Mouse (Mus musculus) naive thymus-derived CD4-positive, alpha-beta T cell, adult 2 months (primary cell): ENCODE data around the gene Ccdc103.

Source experiments
- DNase-seq: peaks from one replicate; pipeline ENCODE4 v3.0.0-alpha.2; 2011; ENCODE audit warnings: low read depth

Gene Ccdc103

DNA sequence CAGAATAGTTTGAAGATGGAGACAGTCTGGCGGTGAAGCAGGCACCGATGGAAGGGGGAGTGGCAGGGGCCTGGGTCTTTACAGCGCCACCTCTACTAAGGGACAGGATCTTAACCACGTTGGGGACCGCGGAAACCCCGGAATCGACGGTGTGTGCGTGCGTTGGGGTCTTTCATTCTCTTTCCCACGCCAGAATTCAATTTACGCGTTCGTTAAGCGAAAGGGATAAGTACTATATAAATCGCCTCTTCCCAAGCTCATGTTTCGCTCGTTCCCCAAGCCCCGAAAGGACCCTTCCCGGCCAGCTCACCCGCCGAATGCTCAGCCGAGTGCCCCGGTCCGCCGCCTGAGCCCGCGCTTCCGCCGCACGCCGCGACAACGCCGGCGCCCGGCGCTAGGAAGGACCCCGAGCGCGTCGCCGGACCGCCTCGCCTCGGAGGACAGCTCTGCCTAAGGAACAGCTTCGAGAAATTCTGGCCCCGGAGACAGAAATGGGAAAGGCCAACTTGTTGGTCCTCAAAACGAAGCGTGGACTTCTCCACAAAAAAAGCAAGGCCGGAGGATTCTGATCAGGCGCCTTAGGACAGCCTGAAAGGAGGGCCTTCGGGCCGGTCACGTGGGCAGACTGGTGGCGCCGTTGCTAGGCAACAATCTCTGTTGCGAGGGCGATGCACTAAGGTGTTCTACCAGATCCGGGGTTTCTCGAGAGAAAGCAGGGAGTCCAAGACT lies at the start of gene Ccdc103, which contains the start of gene Eftud2:
Ccdc103 (plus strand) TSS at position 620 of the 729 bp plus-strand sequence.
Eftud2 (minus strand) TSS at position 401 of the 729 bp plus-strand sequence.
- DNase-seq, result peak; percentile 97

DNA sequence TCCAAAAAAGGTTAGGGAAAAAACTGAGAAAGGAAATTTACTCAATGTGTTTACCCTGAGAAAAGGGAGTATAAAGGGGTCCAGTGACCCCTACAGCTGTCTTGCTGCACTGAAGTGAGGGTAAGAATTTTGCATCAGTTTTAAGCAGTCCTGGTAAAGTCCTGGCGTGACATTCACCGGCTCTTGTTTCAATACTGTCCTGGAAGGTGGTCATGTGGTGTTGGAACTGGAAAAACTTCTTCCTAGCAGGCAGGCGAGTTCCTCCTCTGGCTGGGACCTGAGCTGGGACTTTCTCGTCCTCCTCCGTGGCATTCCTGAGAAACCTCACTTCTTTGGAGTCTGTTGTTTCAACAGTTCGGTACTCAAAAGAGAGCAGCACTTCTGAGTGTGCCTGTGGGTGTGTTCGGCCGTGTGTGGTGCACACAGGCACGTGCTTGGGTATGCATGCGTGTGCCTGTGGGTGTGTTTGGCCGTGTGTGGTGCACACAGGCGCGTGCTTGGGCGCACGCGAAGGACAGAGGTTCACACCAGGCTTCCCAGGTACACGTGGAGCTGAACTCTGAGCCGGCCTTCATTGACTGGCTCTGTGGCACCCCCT lies 48.2 kb upstream of the Ccdc103 start:
- no peak for DNase-seq

DNA sequence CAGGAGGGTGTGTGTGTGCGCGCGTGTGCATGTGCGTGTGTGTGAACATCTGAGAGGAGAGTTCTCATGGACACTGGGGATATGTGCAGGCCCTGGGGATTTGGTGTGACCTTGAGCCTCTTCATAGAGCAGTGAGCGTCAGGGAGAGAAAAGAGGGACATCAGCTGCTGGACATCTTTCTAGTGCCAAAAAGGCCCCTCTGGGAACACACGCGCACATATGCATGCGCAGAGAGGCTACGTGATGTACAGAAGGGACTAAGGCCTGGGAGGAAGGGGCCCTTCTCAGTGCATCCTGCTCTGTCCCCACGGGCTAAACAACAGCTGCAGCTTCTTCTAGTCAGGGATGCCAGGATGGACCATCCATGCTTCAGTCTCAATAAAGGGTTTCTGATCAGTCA lies 46.8 kb upstream of the Ccdc103 start:
- DNase-seq, result no peak

DNA sequence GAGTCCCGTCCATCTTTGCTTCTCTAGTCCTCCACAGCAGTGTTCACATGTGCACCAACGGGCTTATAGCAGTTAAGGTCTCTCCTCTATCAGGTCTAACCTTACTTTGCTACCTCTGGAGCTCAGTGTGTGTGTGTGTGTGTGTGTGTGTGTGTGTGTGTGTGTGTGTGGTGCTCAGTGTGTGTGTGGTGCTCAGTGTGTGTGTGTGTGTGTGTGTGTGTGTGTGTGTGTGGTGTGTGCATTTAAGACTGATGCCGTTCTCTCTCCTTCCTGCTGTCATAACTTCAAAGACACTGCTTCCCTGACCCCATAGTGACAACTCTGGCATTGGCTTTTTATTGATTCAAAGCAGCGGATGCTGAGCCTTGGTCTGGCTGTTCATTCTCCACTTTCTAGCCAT lies 45.5 kb upstream of the Ccdc103 start, which contains the start of gene Higd1b:
Higd1b (plus strand) TSS at position 301 of the 400 bp plus-strand sequence.
- DNase-seq, result no peak

DNA sequence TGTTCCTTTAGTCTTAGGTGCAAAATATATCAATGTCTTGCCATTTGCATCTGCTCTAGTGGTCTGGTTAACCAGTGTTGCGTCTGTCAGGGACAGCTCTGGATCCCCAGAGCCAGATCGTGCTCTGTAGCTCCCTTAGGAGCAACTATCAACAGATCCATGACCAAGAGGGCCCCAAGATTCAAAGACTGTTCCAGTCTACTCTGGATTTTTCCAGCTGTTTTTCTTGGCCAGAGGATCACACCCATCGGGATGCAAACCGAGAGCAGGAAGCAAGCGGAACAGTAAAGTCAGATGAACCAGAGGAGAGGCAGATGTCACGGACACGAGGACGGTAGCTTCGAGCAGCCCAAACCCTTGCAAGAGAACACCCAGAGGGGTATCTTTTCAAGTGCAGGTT lies 44.9 kb upstream of the Ccdc103 start:
- DNase-seq, result no peak

DNA sequence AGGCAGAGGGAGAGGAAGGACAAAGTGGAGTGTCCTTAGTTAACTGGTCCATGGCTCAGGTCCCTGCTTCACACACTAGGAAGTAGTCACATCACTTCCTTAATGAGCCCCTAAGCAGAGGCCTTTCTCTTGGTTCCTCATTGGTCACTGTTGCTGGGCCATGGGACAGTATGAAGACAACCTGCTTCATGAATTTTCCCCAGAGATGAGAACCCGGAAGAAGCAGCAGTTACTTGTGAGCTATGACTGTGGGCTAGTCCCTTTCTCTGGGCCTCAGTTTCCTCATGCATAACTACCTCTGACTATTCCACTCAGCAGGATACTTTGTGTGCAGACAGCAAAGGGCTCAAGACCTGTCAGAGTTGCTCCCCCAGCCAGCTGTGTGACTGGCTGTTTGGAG lies 43.6 kb upstream of the Ccdc103 start:
- no peak for DNase-seq

DNA sequence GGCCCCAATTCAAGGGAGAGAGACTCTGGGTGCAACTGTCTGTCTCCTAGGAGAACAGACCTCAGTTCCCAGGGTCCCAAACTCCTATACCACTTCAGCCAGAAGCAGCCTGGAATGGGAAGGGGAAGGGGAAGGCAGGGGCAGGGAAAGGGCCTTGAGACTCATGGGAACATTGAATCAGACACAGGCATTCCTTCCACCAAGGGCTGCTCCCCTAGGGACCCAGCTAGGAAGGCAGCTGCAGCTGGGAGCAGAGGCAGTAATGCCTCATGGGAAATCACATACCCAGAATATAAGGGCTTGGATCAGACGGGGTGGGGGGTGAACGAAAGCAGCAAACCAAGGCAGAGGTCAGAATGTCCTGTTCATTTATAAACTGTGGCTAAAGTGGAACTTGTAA lies 42.9 kb upstream of the Ccdc103 start:
- no peak for DNase-seq

DNA sequence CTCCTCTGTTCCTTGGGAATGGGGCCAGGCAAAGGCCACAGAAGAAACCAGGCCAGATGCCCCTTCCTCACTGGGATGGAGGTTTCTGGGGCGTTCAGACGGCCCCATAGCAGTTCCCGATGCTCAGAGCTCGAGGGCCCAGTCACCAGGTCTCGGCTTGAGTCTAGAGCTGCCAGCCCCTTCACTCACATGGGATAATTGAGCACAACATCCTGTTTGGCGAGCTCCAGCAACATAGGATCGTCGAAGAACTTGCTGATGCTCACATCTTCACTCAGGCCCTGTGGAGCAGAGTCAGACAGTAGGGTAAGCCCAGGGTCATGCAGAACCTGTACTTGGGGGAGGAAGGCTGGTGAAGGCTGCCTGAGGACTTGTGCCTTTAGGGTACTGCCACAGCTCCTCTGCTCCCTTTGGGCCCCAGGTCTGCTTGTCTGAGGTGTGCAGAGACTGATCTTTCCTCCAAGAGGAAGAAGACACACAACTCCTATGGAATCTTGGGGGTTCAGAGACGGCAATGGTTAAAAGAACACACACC lies 42.3 kb upstream of the Ccdc103 start:
- no peak for DNase-seq

DNA sequence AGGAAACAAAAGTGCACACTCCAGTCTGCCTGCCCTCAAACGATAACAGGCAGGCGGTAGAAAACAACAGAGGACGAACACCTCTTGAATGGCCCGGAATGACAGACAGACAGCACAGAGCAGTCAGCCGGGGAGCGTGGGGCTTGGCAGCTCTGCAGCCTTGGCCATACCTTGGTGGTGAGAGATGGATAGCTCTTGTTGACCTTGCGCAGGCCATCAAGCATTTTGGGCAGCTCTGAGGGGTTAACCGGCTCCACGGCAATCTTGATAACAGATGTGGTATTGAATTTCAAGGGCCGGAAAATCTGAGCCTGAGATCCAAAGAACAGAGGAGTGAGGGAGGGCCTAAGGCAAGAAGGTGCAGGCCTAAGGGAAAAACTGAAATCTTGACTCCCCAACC lies 35.1 kb upstream of the Ccdc103 start:
- DNase-seq, result no peak

DNA sequence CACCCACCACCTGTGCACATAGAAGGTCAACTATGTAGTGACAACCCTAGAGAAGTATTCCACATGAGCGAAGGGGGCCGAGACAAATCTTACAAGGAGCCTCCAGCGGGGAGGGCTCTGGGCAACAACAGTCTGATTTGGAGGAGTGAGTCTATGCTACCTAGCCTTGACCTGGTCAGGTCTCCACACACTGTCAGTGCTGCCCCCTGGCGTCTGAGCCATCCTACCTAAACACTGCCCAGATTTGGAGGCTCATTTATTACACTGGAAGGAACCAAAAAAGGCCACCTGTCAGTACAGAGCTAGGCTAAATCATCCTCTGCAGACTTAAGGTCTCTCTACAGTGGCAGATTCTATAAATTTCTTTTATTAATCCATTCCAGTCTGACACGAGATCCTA lies 29.1 kb upstream of the Ccdc103 start:
- peak; percentile 28 for DNase-seq

DNA sequence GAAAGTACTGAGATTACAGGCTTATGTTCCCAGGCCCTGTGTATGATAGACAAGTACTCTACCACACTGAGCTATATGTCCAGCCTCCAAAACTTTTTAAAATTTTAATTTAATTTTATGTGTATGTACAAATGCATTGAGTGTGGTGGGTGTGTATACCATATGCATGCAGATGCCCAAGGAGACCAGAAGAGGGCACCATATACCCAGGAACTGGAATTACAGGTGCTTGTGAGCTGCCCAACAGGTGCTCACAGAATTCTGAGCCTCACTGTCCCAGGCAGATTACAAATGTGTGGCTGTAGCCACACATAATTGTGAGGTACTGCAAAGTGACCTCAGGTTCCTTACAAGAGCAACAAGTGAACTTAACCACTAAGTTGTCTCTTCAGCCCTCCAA lies 27.2 kb upstream of the Ccdc103 start:
- peak; percentile 9 for DNase-seq

DNA sequence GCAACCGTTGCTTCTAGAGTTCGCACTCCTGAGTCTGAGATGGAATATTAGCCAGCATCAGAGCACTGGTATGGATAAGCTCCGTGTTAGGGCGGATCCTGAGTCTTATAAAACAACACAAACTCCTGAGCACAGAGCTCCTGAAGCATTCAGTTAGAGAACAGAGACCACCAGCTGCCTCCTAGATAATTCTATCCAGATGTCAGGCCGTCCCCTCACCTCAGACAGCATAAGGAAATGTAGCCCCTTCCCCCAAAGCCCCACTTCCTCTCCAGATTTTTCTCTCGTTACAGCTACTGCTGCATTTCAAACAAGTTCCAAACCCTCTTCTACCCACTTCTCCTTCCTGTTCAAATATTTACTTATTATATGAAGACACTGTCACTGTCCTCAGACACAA lies 25.1 kb upstream of the Ccdc103 start:
- no peak for DNase-seq

DNA sequence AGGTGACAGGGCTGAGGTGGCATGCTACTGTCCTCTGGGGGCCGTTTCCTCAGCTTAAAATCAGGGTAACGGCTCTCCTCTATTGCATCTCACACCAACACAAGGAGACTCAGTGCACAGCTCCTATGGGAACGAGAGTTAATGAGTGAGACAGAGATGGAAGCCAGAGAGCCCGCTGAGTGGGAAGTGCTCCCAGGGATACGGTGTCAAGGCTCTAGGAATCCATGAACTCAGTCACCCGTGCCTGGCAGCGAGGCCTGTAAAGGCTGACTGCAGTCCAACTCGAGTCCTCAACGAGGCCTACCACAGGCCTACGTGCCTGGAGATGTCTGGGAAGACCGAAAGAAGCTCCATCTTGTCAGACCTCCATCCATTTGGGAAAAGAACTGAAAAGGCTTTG lies 22.1 kb upstream of the Ccdc103 start:
- no peak for DNase-seq

DNA sequence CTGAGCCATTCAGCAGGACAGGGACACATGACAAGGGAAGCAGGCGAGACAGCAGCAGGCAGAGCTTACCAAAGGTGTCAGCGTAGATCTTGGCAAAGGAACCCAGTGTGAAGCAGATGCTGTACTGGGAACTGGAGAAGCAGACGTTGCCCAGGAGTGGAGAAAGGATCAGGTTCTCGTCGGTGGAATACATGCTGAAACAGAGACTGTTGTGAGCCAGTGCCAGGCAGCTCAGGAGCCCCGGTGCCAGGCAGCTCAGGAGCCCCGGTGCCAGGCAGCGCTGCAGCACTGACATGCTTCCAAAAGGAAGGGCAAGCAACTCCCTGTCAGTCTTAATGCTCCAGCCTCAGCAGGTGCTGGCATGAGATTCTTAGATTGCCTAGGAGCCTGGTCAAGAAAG lies 21.1 kb upstream of the Ccdc103 start:
- no peak for DNase-seq

DNA sequence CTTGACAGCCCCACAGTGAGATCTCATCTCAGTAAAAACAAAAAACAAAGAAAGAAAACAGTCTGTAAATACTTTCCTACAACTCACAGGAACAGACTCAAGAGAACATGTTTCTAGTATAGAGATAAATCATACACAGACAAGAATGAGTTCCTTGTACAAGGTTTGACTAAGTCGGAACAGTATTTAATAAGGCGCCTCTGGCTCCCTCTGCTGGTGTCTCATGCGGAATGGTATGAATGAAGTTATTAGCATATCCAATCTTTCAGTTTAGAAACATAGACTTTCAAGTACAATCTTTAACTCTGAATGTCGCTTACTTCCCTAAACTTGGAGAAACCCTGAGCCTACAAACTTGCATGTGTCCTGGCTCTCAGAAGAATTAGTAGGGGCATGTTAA lies 16.7 kb upstream of the Ccdc103 start:
- peak; percentile 61 for DNase-seq

DNA sequence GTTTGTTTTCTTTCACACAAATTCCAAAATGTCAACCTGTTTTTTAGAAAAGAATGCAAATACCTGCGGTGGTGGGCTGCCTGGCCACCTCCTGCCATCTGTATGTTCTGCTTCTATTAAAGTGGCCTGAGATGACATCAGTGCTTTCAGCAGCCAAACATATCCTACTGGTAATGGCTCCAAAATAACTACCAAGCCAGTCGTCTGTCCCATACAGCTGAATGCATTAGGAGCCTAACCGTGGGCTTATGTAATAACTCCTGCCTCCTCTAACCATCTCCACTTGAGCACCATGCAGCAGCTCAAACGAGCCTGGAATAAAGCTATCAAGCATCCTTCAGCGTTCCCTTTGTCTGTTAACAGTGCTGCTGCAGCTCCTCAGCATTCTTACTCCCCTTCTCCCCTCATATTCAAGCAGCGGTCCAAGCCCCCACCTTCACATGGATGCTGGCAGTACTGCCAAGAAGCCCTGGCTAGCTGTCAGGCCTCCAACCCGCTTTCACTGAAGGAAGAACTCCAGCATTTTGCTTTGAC lies 6.1 kb upstream of the Ccdc103 start:
- DNase-seq, result no peak

DNA sequence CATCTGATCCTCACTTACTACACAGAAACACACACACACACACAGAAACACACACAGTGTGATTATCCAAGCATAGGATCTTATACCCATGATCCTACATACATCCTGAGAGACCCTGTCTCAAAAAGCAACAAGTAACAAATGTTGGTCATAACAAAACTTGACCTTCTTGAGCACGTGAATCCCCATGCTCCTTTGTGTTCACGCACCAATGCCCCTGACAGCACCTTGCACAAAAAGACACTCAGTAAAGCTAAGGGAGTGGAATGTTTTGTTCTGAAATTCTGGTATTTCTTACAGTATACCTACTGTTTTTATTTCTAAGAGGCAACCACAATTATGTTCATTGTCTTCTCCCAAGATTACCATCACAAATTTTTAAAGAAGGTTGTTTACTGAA lies 1.4 kb upstream of the Ccdc103 start:
- no peak for DNase-seq

DNA sequence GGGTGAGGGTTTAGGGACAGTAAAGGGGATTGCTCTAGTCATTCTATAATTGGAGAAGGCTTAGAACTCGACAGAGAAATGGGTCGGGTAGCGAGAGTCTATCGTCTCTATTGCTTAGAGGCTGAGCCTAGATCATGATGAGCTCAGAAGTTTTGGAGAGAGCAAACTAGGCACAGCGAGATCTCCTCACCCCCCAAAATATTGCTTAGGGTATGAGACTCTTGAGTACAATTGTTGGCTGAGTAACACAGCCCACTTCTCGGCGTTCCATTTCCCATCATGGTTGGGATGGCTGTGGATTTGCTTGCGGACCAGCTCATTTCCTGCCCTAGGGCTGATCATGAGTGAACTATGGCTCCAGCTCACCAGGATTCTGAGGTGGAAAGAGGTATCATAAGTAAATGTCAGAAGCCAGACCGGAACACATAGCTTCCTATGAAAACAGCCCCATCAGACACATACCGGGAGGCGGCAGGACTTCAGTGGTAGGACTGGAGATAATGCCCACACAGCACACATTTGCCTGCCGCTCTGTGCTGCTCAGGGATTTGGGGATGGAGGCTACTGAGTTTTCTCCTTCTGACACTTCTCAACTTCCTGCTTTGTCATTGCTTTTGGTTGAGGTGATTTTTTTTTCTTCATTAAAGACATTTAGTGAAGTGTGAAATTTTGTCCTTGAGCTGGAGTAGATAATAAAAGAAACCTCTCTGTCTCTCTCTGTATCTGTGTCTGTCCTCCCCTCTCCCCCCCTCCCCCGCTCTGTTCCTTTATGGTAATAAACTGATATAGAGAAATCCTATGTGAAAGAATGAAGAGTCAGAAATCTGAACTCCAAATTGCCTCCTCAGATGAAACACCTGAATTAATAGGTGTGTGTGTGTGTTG lies 552 bp downstream of the Ccdc103 start:
- DNase-seq, result no peak

DNA sequence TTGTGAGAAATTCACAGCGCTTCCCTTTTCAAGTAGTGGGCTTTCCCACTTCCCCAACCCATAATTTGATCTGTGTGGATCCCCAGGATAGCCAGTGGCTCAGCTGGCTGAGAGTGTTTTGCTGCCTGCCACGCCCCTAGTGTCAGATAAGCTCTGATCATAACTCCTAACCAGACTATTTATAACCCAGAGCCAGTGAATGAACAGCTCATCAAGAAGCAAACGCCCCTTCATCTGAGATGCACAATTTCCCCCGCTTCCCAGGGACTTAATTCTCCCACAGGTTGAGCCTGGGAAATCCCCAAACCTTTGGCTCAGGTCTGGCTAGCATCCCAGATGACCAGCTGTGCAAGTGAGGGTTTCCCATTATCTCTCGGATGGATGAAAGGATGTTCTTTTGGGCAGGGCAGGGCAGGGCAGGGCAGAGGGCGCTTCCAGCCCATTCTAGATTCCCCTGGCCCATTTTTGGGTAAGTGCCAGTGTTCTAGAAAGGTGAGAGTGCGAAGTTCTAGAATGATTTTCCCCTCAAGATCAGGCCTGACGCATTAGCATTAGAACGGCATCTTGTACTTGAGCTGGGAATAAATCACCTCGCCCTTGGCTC lies 3.7 kb downstream of the Ccdc103 start, which contains the start of gene Fam187a:
Fam187a (plus strand) TSS at position 554 of the 604 bp plus-strand sequence.
- DNase-seq, result no peak

DNA sequence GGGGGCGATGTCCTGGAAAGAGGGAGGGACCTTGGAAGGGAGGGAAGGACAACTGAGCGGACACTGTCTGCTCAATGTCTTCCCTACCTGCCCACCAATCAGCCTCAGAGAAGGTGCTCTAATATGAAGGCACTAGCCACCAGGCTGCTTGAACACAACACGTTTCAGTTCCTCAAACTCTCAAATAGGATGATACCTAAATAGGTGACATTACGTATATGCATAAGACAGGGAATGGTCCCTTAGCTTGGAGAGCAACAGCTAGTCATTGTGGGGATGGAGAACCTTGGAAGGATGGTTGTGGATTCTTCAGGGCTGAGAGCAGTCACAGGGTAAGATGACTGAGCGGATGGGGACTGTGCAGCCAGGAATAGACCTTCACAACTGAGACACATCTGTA lies 6.4 kb downstream of the Ccdc103 start:
- DNase-seq, result no peak

DNA sequence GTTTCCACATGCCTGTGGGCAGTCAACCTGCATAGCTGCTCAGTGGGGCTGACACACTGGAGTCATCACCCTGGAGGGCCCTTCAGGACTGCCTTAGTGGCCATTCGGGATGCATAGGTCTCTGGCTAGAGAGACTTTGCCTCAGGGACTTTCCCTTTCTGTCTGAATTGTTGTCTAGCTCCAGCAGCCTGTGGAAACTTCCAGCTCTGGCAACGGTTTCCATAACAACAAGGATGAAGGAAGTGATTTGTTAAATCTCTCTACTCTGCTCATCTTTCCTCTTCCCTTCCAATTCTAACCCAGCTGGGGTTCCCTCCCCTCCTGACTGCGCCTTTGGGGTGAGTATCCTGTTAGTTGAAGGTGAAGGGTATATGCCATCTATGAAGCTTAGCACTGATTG lies 7.1 kb downstream of the Ccdc103 start:
- no peak for DNase-seq

DNA sequence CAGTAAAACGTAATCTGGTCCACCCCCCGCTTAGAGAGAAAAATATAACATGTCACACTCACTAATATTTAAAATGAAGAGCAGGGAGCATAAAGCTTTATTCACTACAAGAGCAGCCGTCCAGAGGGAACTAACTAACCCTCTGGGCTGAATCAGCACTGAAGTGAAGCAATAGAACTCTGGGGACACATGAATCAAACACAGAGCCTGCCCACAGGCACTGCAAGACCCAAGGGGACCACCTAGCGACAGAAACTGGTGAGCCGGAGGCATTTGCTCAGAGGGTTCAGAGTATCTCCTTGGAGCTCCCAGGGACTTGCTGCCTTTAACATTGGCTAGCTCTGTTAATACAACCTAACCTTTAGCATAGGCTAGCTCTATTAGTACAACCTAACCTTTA lies 9.1 kb downstream of the Ccdc103 start:
- no peak for DNase-seq
